Mouse (Mus musculus) intestine, embryonic 15.5 days (tissue): ENCODE results near the gene Fam172a. TPM values are rescaled to one million over a fixed set of nuclear protein-coding genes. Genes with fewer than 3 reads are reported as not detected.
A peak's percentile ranks its signal among the peaks of the same experiment; 100 is the strongest.

Experiments
- ATAC-seq: fragments of 200-750 bp; cut with Nextera tagmentation; 2 replicates; pipeline ENCODE4 v1.8.0; 2017; ENCODE audit warnings: moderate TSS enrichment, moderate library complexity
- H3K27ac ChIP-seq: fragments of 300-500 bp; sonication (generic); 2 replicates; pipeline ENCODE4 v1.5.1; 2015; ENCODE audit warnings: mild to moderate bottlenecking, inconsistent platforms
- H3K27me3 ChIP-seq: fragments of 300-500 bp; sonication (generic); replicated peaks from 2 replicates; pipeline ENCODE4 v1.6.1; 2015; ENCODE audit warnings: inconsistent platforms
- H3K36me3 ChIP-seq: fragments of 300-500 bp; sonication (generic); 2 replicates; pipeline ENCODE4 v1.6.1; 2015; ENCODE audit warnings: inconsistent platforms
- H3K4me1 ChIP-seq: fragments of 300-500 bp; sonication (generic); replicated peaks from 2 replicates; pipeline ENCODE4 v1.6.1; 2015; ENCODE audit warnings: inconsistent platforms
- H3K4me2 ChIP-seq: fragments of 300-500 bp; sonication (generic); replicated peaks from 2 replicates; pipeline ENCODE4 v1.6.1; 2015; ENCODE audit warnings: mild to moderate bottlenecking, inconsistent platforms
- H3K4me3 ChIP-seq: fragments of 300-500 bp; sonication (generic); replicated peaks from 2 replicates; pipeline ENCODE4 v1.5.1; 2015; ENCODE audit warnings: inconsistent platforms
- H3K9ac ChIP-seq: fragments of 300-500 bp; sonication (generic); 2 replicates; pipeline ENCODE4 v1.6.1; 2015; ENCODE audit warnings: inconsistent platforms
- H3K9me3 ChIP-seq: fragments of 300-500 bp; sonication (generic); 2 replicates; pipeline ENCODE4 v1.6.1; 2016; ENCODE audit warnings: inconsistent platforms
- WGBS: fragments of 180-500 bp; shearing (Covaris S2); methylation state at CpG from one replicate; pipeline ENCODE4 v1.1.7; 2015; 5-methylcytosine and 5-hydroxymethylcytosine counted together
- polyA plus RNA-seq: library from polyadenylated mRNA; unstranded; fragments of >200 nt; fragmentation: Nextera tagmentation; extraction: Ambion mirVana; gene quantifications from 2 replicates; pipeline ENCODE4 v1.2.1, GENCODE M21; 2015

Fam172a gene
- polyA plus RNA-seq, 1 experiment from 2014 or later, result 30.9 TPM

GRCm38 (mm10) chr13:78121991-78122390 lies 420.2 kb downstream of the Fam172a start:
- 95% methylated on average over 7 of the region's 7 CpGs for WGBS
- no peaks in the 10 kb centered on the region for H3K4me1 ChIP-seq
- H3K27me3 ChIP-seq, result no peaks in the 10 kb centered on the region
- no peak overlapping the region for H3K4me3 ChIP-seq
- H3K4me2 ChIP-seq, result no peak overlapping the region
- H3K36me3 ChIP-seq, result no peaks in the 10 kb centered on the region
- H3K27ac ChIP-seq, result no peak overlapping the region
- no peaks in the 10 kb centered on the region for H3K9me3 ChIP-seq
- no peak overlapping the region for H3K9ac ChIP-seq
- ATAC-seq, result no peak

- no peaks in the 10 kb centered on the region for H3K4me1 ChIP-seq
- no peak for ATAC-seq
- H3K9me3 ChIP-seq, result no peaks in the 10 kb centered on the region
- WGBS, result 92% methylated on average over 4 of the region's 4 CpGs
- no peaks in the 10 kb centered on the region for H3K36me3 ChIP-seq
- H3K4me2 ChIP-seq, result no peak overlapping the region
- no peak overlapping the region for H3K27ac ChIP-seq
- no peak overlapping the region for H3K9ac ChIP-seq
- no peaks in the 10 kb centered on the region for H3K27me3 ChIP-seq
- no peak overlapping the region for H3K4me3 ChIP-seq
Observed at GRCm38 (mm10) chr13:78123911-78124426, 422.1 kb downstream of the Fam172a start.

GRCm38 (mm10) chr13:78157465-78157864 lies 455.6 kb downstream of the Fam172a start:
- H3K4me1 ChIP-seq, result no peaks in the 10 kb centered on the region
- H3K4me2 ChIP-seq, result no peak overlapping the region
- H3K36me3 ChIP-seq, result no peaks in the 10 kb centered on the region
- WGBS, result 84% methylated on average over 5 of the region's 5 CpGs
- ATAC-seq, result no peak
- H3K4me3 ChIP-seq, result no peak overlapping the region
- no peak overlapping the region for H3K9ac ChIP-seq
- H3K27ac ChIP-seq, result no peak overlapping the region
- 0 out of 2 replicates have a peak, but pooled peaks cover 3% of the 10 kb centered on the region for H3K27me3 ChIP-seq
- no peaks in the 10 kb centered on the region for H3K9me3 ChIP-seq

GRCm38 (mm10) chr13:78162149-78162548 lies 460.3 kb downstream of the Fam172a start:
- ATAC-seq, result no peak
- Histone ChIP-seq H3K27me3 (0 out of 2 replicates have a peak, but pooled peaks cover 11% of the 10 kb centered on the region), H3K36me3 (no peaks in the 10 kb centered on the region), H3K4me2 (no peak overlapping the region), H3K4me3 (no peak overlapping the region), H3K9me3 (no peaks in the 10 kb centered on the region), H3K4me1 (0 out of 2 replicates have a peak, but pooled peaks cover 2% of the 10 kb centered on the region), H3K9ac (no peak overlapping the region), H3K27ac (no peak overlapping the region)
- WGBS, result 52% methylated on average over 2 of the region's 2 CpGs

GRCm38 (mm10) chr13:78163087-78163958 lies 461.5 kb downstream of the Fam172a start:
- H3K9ac ChIP-seq, result peak overlapping the region; percentile 48
- peak overlapping the region; percentile 96 for H3K4me2 ChIP-seq
- WGBS, result under 1% methylated on average over 86 of the region's 86 CpGs
- H3K9me3 ChIP-seq, result no peaks in the 10 kb centered on the region
- peak; percentile 98 for ATAC-seq
- H3K4me1 ChIP-seq, result 0 out of 2 replicates have a peak, but pooled peaks cover 2% of the 10 kb centered on the region
- H3K4me3 ChIP-seq, result peak overlapping the region; percentile 57
- H3K27me3 ChIP-seq, result 0 out of 2 replicates have a peak, but pooled peaks cover 15% of the 10 kb centered on the region
- H3K27ac ChIP-seq, result 0 out of 2 replicates have a peak overlapping the region, but pooled peaks have one; percentile 11
- H3K36me3 ChIP-seq, result no peaks in the 10 kb centered on the region

- no peak for ATAC-seq
- no peak overlapping the region for H3K27ac ChIP-seq
Observed at GRCm38 (mm10) chr13:78164941-78165340, 463.1 kb downstream of the Fam172a start.

GRCm38 (mm10) chr13:78168166-78168565 lies 466.3 kb downstream of the Fam172a start:
- Histone ChIP-seq H3K4me2 (no peak overlapping the region), H3K27me3 (peaks cover 42% of the 10 kb centered on the region), H3K36me3 (no peaks in the 10 kb centered on the region), H3K4me1 (0 out of 2 replicates have a peak, but pooled peaks cover 1% of the 10 kb centered on the region), H3K4me3 (no peak overlapping the region), H3K9ac (no peak overlapping the region), H3K27ac (no peak overlapping the region), H3K9me3 (no peaks in the 10 kb centered on the region)
- ATAC-seq, result no peak
- WGBS, result 56% methylated on average over 4 of the region's 4 CpGs

More at GRCm38 (mm10) chr13:78164941-78165340, 463.1 kb downstream of the Fam172a start:
- 0 out of 2 replicates have a peak, but pooled peaks cover 2% of the 10 kb centered on the region for H3K4me1 ChIP-seq
- H3K4me3 ChIP-seq, result no peak overlapping the region
- peaks cover 21% of the 10 kb centered on the region; the same call in 1 of the 2 replicates for H3K27me3 ChIP-seq
- H3K9ac ChIP-seq, result no peak overlapping the region
- no peaks in the 10 kb centered on the region for H3K9me3 ChIP-seq
- H3K4me2 ChIP-seq, result no peak overlapping the region
- H3K36me3 ChIP-seq, result no peaks in the 10 kb centered on the region

- WGBS, result 2% methylated on average over 15 of the region's 15 CpGs
- Histone ChIP-seq H3K4me2 (no peak overlapping the region), H3K27me3 (peaks cover 50% of the 10 kb centered on the region), H3K9me3 (no peaks in the 10 kb centered on the region), H3K9ac (no peak overlapping the region), H3K4me3 (no peak overlapping the region), H3K4me1 (no peaks in the 10 kb centered on the region), H3K27ac (no peak overlapping the region), H3K36me3 (no peaks in the 10 kb centered on the region)
- peak; percentile 41; the same call in 1 of the 2 replicates for ATAC-seq
Observed at GRCm38 (mm10) chr13:78171320-78171719, 469.5 kb downstream of the Fam172a start.

- Histone ChIP-seq H3K27me3 (peaks cover 56% of the 10 kb centered on the region), H3K4me1 (no peaks in the 10 kb centered on the region), H3K4me3 (no peak overlapping the region), H3K36me3 (no peaks in the 10 kb centered on the region), H3K9ac (no peak overlapping the region), H3K9me3 (no peaks in the 10 kb centered on the region), H3K27ac (no peak overlapping the region), H3K4me2 (no peak overlapping the region)
- no peak for ATAC-seq
- WGBS, result 2% methylated on average over 17 of the region's 17 CpGs
Observed at GRCm38 (mm10) chr13:78171984-78172636, 470.3 kb downstream of the Fam172a start.

GRCm38 (mm10) chr13:78172861-78173260 lies 471.0 kb downstream of the Fam172a start:
- Histone ChIP-seq H3K4me2 (no peak overlapping the region), H3K27ac (no peak overlapping the region), H3K4me3 (no peak overlapping the region), H3K9ac (no peak overlapping the region), H3K27me3 (peaks cover 55% of the 10 kb centered on the region), H3K9me3 (no peaks in the 10 kb centered on the region), H3K4me1 (no peaks in the 10 kb centered on the region), H3K36me3 (no peaks in the 10 kb centered on the region)
- ATAC-seq, result no peak
- 4% methylated on average over 3 of the region's 3 CpGs for WGBS

- H3K27ac ChIP-seq, result no peak overlapping the region
- peaks cover 66% of the 10 kb centered on the region for H3K27me3 ChIP-seq
- ATAC-seq, result no peak
- H3K4me3 ChIP-seq, result no peak overlapping the region
- no peak overlapping the region for H3K9ac ChIP-seq
- peaks cover 1% of the 10 kb centered on the region; the same call in 1 of the 2 replicates for H3K4me1 ChIP-seq
- H3K9me3 ChIP-seq, result no peaks in the 10 kb centered on the region
- no peaks in the 10 kb centered on the region for H3K36me3 ChIP-seq
- 4% methylated on average over 3 of the region's 3 CpGs for WGBS
- no peak overlapping the region for H3K4me2 ChIP-seq
Observed at GRCm38 (mm10) chr13:78174191-78174590, 472.4 kb downstream of the Fam172a start.

GRCm38 (mm10) chr13:78174891-78175290 lies 473.1 kb downstream of the Fam172a start:
- H3K4me2 ChIP-seq, result no peak overlapping the region

More at GRCm38 (mm10) chr13:78174891-78175290, 473.1 kb downstream of the Fam172a start:
- Histone ChIP-seq H3K27ac (no peak overlapping the region), H3K9ac (no peak overlapping the region), H3K4me3 (no peak overlapping the region), H3K36me3 (no peaks in the 10 kb centered on the region), H3K27me3 (peaks cover 67% of the 10 kb centered on the region), H3K9me3 (no peaks in the 10 kb centered on the region), H3K4me1 (peaks cover 6% of the 10 kb centered on the region; the same call in 1 of the 2 replicates)
- 3% methylated on average over 1 of the region's 1 CpGs for WGBS
- no peak for ATAC-seq
